Mouse (Mus musculus) cerebellum, postnatal 4 days (tissue): ENCODE results near the gene Cbfa2t3.
A peak's percentile ranks its signal among the peaks of the same experiment; 100 is the strongest.

Experiments used
- DNase-seq, 2 experiments: peaks; one replicate each; pipeline ENCODE4 v3.0.0; 2022; ENCODE audit warnings: low spot score in 2 of 2, mixed read lengths in 1 of 2

Cbfa2t3 gene

GRCm38 (mm10) chr8:122665667-122666316 is 33.1 kb downstream of the Cbfa2t3 start:
- peak; percentile 66 to 92 for DNase-seq

GRCm38 (mm10) chr8:122665221-122665620 is 33.7 kb downstream of the Cbfa2t3 start:
- peak in 1 of 2 experiments; percentile 54 for DNase-seq

- DNase-seq, result no peak
Observed at GRCm38 (mm10) chr8:122663670-122664069, 35.2 kb downstream of the Cbfa2t3 start.

- no peak for DNase-seq
Observed at GRCm38 (mm10) chr8:122663106-122663505, 35.8 kb downstream of the Cbfa2t3 start.

- DNase-seq, result no peak
Observed at GRCm38 (mm10) chr8:122661894-122662293, 37.0 kb downstream of the Cbfa2t3 start.

GRCm38 (mm10) chr8:122661138-122661537 is 37.8 kb downstream of the Cbfa2t3 start:
- DNase-seq, result peak in 1 of 2 experiments; percentile 75

- no peak for DNase-seq
Observed at GRCm38 (mm10) chr8:122660022-122660421, 38.9 kb downstream of the Cbfa2t3 start.

GRCm38 (mm10) chr8:122658807-122659160 is 40.1 kb downstream of the Cbfa2t3 start:
- DNase-seq, result no peak

- DNase-seq, result no peak
Observed at GRCm38 (mm10) chr8:122658149-122658806, 40.6 kb downstream of the Cbfa2t3 start.

- DNase-seq, result no peak
Observed at GRCm38 (mm10) chr8:122656056-122656999, 42.6 kb downstream of the Cbfa2t3 start.

- no peak for DNase-seq
Observed at GRCm38 (mm10) chr8:122654768-122655167, 44.1 kb downstream of the Cbfa2t3 start.

- DNase-seq, result no peak
Observed at GRCm38 (mm10) chr8:122652643-122653042, 46.3 kb downstream of the Cbfa2t3 start.

GRCm38 (mm10) chr8:122651326-122651921 is 47.5 kb downstream of the Cbfa2t3 start:
- DNase-seq, result no peak

- DNase-seq, result no peak
Observed at GRCm38 (mm10) chr8:122648192-122648970, 50.5 kb downstream of the Cbfa2t3 start.

GRCm38 (mm10) chr8:122646337-122646736 is 52.6 kb downstream of the Cbfa2t3 start:
- DNase-seq, result no peak

- DNase-seq, result no peak
Observed at GRCm38 (mm10) chr8:122644175-122644954, 54.5 kb downstream of the Cbfa2t3 start.

GRCm38 (mm10) chr8:122642071-122642470 is 56.8 kb downstream of the Cbfa2t3 start:
- DNase-seq, result no peak

GRCm38 (mm10) chr8:122641406-122641805 is 57.5 kb downstream of the Cbfa2t3 start:
- no peak for DNase-seq

- DNase-seq, result no peak
Observed at GRCm38 (mm10) chr8:122640825-122641224, 58.1 kb downstream of the Cbfa2t3 start.

- DNase-seq, result peak; percentile 45 to 84
Observed at GRCm38 (mm10) chr8:122639521-122640248, 59.2 kb downstream of the Cbfa2t3 start.
